Mouse (Mus musculus) Patski (cell line): ENCODE measurements around the gene Prdm1. TPM values are rescaled to one million over a fixed set of nuclear protein-coding genes. Genes with fewer than 3 reads are reported as not detected.
A peak's percentile ranks its signal among the peaks of the same experiment; 100 is the strongest.

ENCODE experiments used
- ATAC-seq: fragments of 100-300 bp; one replicate; pipeline ENCODE4 v1.8.0; 2021
- CTCF ChIA-PET: fragments of 350-600 bp; sonication (Branson Sonifier 250); formaldehyde crosslinking; loops from one replicate; lab custom pipeline; 2022; ENCODE audit warnings: inconsistent platforms; lab: Charles Lee
- POLR2A ChIA-PET: fragments of 350-600 bp; sonication (Branson Sonifier 250); formaldehyde crosslinking; loops from one replicate; lab custom pipeline; 2022; ENCODE audit warnings: antibody characterized with exemption, inconsistent platforms; lab: Charles Lee
- DNase-seq: peaks from one replicate; pipeline ENCODE4 v3.0.0-alpha.2; 2011; ENCODE audit warnings: low read depth, low spot score
- H3K27me3 ChIP-seq: fragments of 371-371 bp; one replicate; pipeline ENCODE4 v1.5.1; 2021
- CTCF ChIP-seq: fragments of 100-300 bp; IDR thresholded peaks from one replicate; pipeline ENCODE4 v1.5.1; 2021
- in situ Hi-C: fragments of 300-500 bp; cut with MboI; formaldehyde crosslinking; loops from 3 replicates; pipeline ENCODE4 v1.11.1; 2018; ENCODE audit warnings: low pct_unique_long_range_greater_than_20kb, mixed read lengths
- polyA plus RNA-seq: library from polyadenylated mRNA; unstranded; gene quantifications from one replicate; pipeline ENCODE4 v1.2.3, GENCODE M21; 2021

The Prdm1 gene
- polyA plus RNA-seq, 1 experiment from 2014 or later: 0.30 TPM

- CTCF ChIA-PET: no interaction called here
- TF ChIP-seq CTCF: no peak
- in situ Hi-C loops: loop anchor here (25.0 kb wide), 1 partner anchor 288 kb away; no protein-coding TSS in a partner anchor
- peaks cover 6% of the 10 kb centered on the region for H3K27me3 ChIP-seq
- ATAC-seq (no peak), DNase-seq (no peak)
- POLR2A ChIA-PET: interaction anchor here (1.5 kb wide), 1 partner anchor 9 kb away, joined by 5 read pairs; no protein-coding TSS in a partner anchor
Measured at GRCm38 (mm10) chr10:44474256-44474655, 54.0 kb downstream of the Prdm1 start.

GRCm38 (mm10) chr10:44465618-44466017 is 62.7 kb downstream of the Prdm1 start:
- ChIA-PET CTCF (no interaction called here), POLR2A (interaction anchor here (1.0 kb wide), 1 partner anchor 9 kb away, joined by 5 read pairs; no protein-coding TSS in a partner anchor)
- in situ Hi-C loops: loop anchor here (25.0 kb wide), 1 partner anchor 297 kb away; no protein-coding TSS in a partner anchor
- no peak for TF ChIP-seq CTCF
- peaks cover 19% of the 10 kb centered on the region for H3K27me3 ChIP-seq
- DNase-seq: no peak
- no peak for ATAC-seq

- TF ChIP-seq CTCF: no peak
- in situ Hi-C loops: loop anchor here (25.0 kb wide), 1 partner anchor 298 kb away; no protein-coding TSS in a partner anchor
- H3K27me3 ChIP-seq: peaks cover 19% of the 10 kb centered on the region
- CTCF ChIA-PET: no interaction called here
- ATAC-seq: no peak
- DNase-seq: no peak
- POLR2A ChIA-PET: no interaction called here
Measured at GRCm38 (mm10) chr10:44464563-44464962, 63.7 kb downstream of the Prdm1 start.

- ChIA-PET POLR2A (no interaction called here), CTCF (no interaction called here)
- DNase-seq: no peak
- TF ChIP-seq CTCF: no peak
- ATAC-seq: no peak
- H3K27me3 ChIP-seq: peaks cover 19% of the 10 kb centered on the region
- in situ Hi-C loops: loop anchor here (25.0 kb wide), 1 partner anchor 298 kb away; no protein-coding TSS in a partner anchor
Measured at GRCm38 (mm10) chr10:44463856-44464255, 64.4 kb downstream of the Prdm1 start.

- ChIA-PET POLR2A (no interaction called here), CTCF (interaction anchor here (1.4 kb wide), 1 partner anchor 8 kb away, joined by 3 read pairs; no protein-coding TSS in a partner anchor)
- ATAC-seq: no peak
- H3K27me3 ChIP-seq: peaks cover 19% of the 10 kb centered on the region
- no peak for TF ChIP-seq CTCF
- DNase-seq: no peak
- in situ Hi-C loops: loop anchor here (25.0 kb wide), 1 partner anchor 300 kb away; no protein-coding TSS in a partner anchor
Measured at GRCm38 (mm10) chr10:44462351-44462750, 66.0 kb downstream of the Prdm1 start.

GRCm38 (mm10) chr10:44461063-44461462 is 67.2 kb downstream of the Prdm1 start:
- no peak for TF ChIP-seq CTCF
- DNase-seq: no peak
- CTCF ChIA-PET: interaction anchor here (0.7 to 1.4 kb wide), 3 partner anchors 9 to 52 kb away, joined by 3 read pairs; no protein-coding TSS in a partner anchor
- ATAC-seq: no peak
- POLR2A ChIA-PET: interaction anchor here (0.7 kb wide), 1 partner anchor 140 kb away, joined by 4 read pairs; no protein-coding TSS in a partner anchor
- in situ Hi-C loops: loop anchor here (25.0 kb wide), 1 partner anchor 301 kb away; no protein-coding TSS in a partner anchor
- H3K27me3 ChIP-seq: peaks cover 16% of the 10 kb centered on the region

GRCm38 (mm10) chr10:44460095-44460810 is 68.0 kb downstream of the Prdm1 start:
- H3K27me3 ChIP-seq: peaks cover 10% of the 10 kb centered on the region
- POLR2A ChIA-PET: interaction anchor here (0.7 kb wide), 1 partner anchor 1189 kb away, joined by 3 read pairs; no protein-coding TSS in a partner anchor
- no peak for ATAC-seq
- peak; percentile 24 for TF ChIP-seq CTCF
- in situ Hi-C loops: loop anchor here (25.0 kb wide), 1 partner anchor 302 kb away; no protein-coding TSS in a partner anchor
- peak; percentile 27 for DNase-seq
- CTCF ChIA-PET: interaction anchor here (0.7 to 0.9 kb wide), 2 partner anchors 17 to 53 kb away, joined by 3 read pairs; no protein-coding TSS in a partner anchor

- H3K27me3 ChIP-seq: peaks cover 2% of the 10 kb centered on the region
- no peak for TF ChIP-seq CTCF
- ATAC-seq (no peak), DNase-seq (no peak)
- in situ Hi-C loops: loop anchor here (5.0 to 25.0 kb wide), 3 partner anchors 167 to 543 kb away; no protein-coding TSS in a partner anchor
- CTCF ChIA-PET: no interaction called here
- POLR2A ChIA-PET: no interaction called here
Measured at GRCm38 (mm10) chr10:44459321-44460000, 68.8 kb downstream of the Prdm1 start.

GRCm38 (mm10) chr10:44458534-44459315 is 69.6 kb downstream of the Prdm1 start:
- TF ChIP-seq CTCF: peak; percentile 73
- ChIA-PET CTCF (interaction anchor here (1.5 kb wide), 1 partner anchor 32 kb away, joined by 3 read pairs; no protein-coding TSS in a partner anchor), POLR2A (no interaction called here)
- H3K27me3 ChIP-seq: peaks cover 2% of the 10 kb centered on the region
- in situ Hi-C loops: loop anchor here (5.0 to 25.0 kb wide), 3 partner anchors 166 to 544 kb away; no protein-coding TSS in a partner anchor
- peak; percentile 79 for ATAC-seq
- no peak for DNase-seq
